Mouse (Mus musculus) MEL (cell line): Measurements from ENCODE around the gene Iqsec1. TPM values are rescaled to one million over a fixed set of nuclear protein-coding genes. Genes with fewer than 3 reads are reported as not detected.
A peak's percentile ranks its signal among the peaks of the same experiment; 100 is the strongest.

Source experiments
- DNase-seq: peaks from one replicate; pipeline ENCODE4 v3.0.0; 2011; ENCODE audit warnings: low read depth, low spot score
- H3K27ac ChIP-seq: 2 replicates; pipeline ENCODE4 v1.5.1; 2012; ENCODE audit warnings: low read depth, mild to moderate bottlenecking, control low read depth, low read length, moderate library complexity; ENCODE audit not compliant: control insufficient read depth
- H3K27me3 ChIP-seq, 2 experiments: fragments of 150-350 bp in 1 of 2; sonication (generic) in 1 of 2; 2 replicates each; pipeline ENCODE4 v1.6.1; 2012; ENCODE audit warnings: low read length in 2 of 2, mild to moderate bottlenecking in 2 of 2, improper control_type of control experiment in 1 of 2, moderate library complexity in 1 of 2; ENCODE audit not compliant: insufficient read depth in 2 of 2, control insufficient read depth in 1 of 2
- H3K36me3 ChIP-seq, 2 experiments: 2 replicates each; pipeline ENCODE4 v1.6.1; 2012 to 2014; ENCODE audit warnings: low read length in 2 of 2, improper control_type of control experiment in 1 of 2, inconsistent platforms in 1 of 2, mild to moderate bottlenecking in 1 of 2; ENCODE audit not compliant: insufficient read depth in 2 of 2, control insufficient read depth in 1 of 2
- H3K4me1 ChIP-seq, 2 experiments: fragments of 150-350 bp in 1 of 2; sonication (generic) in 1 of 2; 2 replicates each; pipeline ENCODE4 v1.6.1; 2012; ENCODE audit warnings: low read length in 2 of 2, improper control_type of control experiment in 1 of 2, mild to moderate bottlenecking in 1 of 2; ENCODE audit not compliant: insufficient read depth in 2 of 2, control insufficient read depth in 1 of 2
- H3K4me3 ChIP-seq, 2 experiments: fragments of 150-350 bp in 1 of 2; sonication (generic) in 1 of 2; 2 replicates each; pipeline ENCODE4 v1.5.1; 2012; ENCODE audit warnings: low read depth in 2 of 2, low read length in 2 of 2, mild to moderate bottlenecking in 2 of 2, moderate library complexity in 2 of 2, control low read depth in 1 of 2, improper control_type of control experiment in 1 of 2; ENCODE audit not compliant: control insufficient read depth in 1 of 2, insufficient read depth in 1 of 2
- H3K79me2 ChIP-seq: 2 replicates; pipeline ENCODE4 v1.6.1; 2012; ENCODE audit warnings: mild to moderate bottlenecking, low read length, moderate library complexity; ENCODE audit not compliant: control insufficient read depth, poor library complexity, insufficient read depth
- H3K9ac ChIP-seq: 2 replicates; pipeline ENCODE4 v1.6.1; 2012; ENCODE audit warnings: low read depth, mild to moderate bottlenecking, control low read depth, low read length, moderate library complexity; ENCODE audit not compliant: control insufficient read depth, poor library complexity, severe bottlenecking
- H3K9me3 ChIP-seq: fragments of 150-350 bp; sonication (generic); replicated peaks from 2 replicates; pipeline ENCODE4 v1.6.1; 2012; ENCODE audit warnings: mild to moderate bottlenecking, low read length, improper control_type of control experiment, moderate library complexity; ENCODE audit not compliant: insufficient read depth
- E2F4 ChIP-seq: IDR thresholded peaks from 2 replicates; pipeline ENCODE4 v1.6.1; 2011; ENCODE audit warnings: low read depth, low read length, improper control_type of control experiment, borderline replicate concordance
- ETS1 ChIP-seq: IDR thresholded peaks from 2 replicates; pipeline ENCODE4 v1.6.1; 2012; ENCODE audit warnings: low read depth, mild to moderate bottlenecking, inconsistent platforms, low read length, improper control_type of control experiment, moderate library complexity
- GABPA ChIP-seq: IDR thresholded peaks from 2 replicates; pipeline ENCODE4 v1.6.1; 2012; ENCODE audit warnings: low read depth, mild to moderate bottlenecking, inconsistent platforms, low read length, improper control_type of control experiment, moderate library complexity
- HCFC1 ChIP-seq: IDR thresholded peaks from 2 replicates; pipeline ENCODE4 v1.6.1; 2012; ENCODE audit warnings: low read depth, mild to moderate bottlenecking, inconsistent platforms, low read length, improper control_type of control experiment, moderate library complexity
- MAX ChIP-seq: IDR thresholded peaks from 2 replicates; pipeline ENCODE4 v1.6.1; 2011; ENCODE audit warnings: low read length, improper control_type of control experiment
- MAZ ChIP-seq: IDR thresholded peaks from 2 replicates; pipeline ENCODE4 v1.6.1; 2012; ENCODE audit warnings: low read depth, mild to moderate bottlenecking, inconsistent platforms, low read length, improper control_type of control experiment
- MEF2A ChIP-seq: IDR thresholded peaks from 2 replicates; pipeline ENCODE4 v1.6.1; 2014; ENCODE audit warnings: low read depth, mild to moderate bottlenecking, inconsistent platforms, low read length, improper control_type of control experiment; ENCODE audit not compliant: poor library complexity, insufficient replicate concordance, severe bottlenecking; ENCODE audit errors: extremely low read depth
- MXI1 ChIP-seq: IDR thresholded peaks from 2 replicates; pipeline ENCODE4 v1.6.1; 2011; ENCODE audit warnings: mild to moderate bottlenecking, low read depth, low read length, improper control_type of control experiment
- MYB ChIP-seq: IDR thresholded peaks from 2 replicates; pipeline ENCODE4 v1.6.1; 2011; ENCODE audit warnings: mild to moderate bottlenecking, low read depth, low read length, improper control_type of control experiment
- NRF1 ChIP-seq: IDR thresholded peaks from 2 replicates; pipeline ENCODE4 v1.6.1; 2014; ENCODE audit warnings: low read depth, mild to moderate bottlenecking, inconsistent platforms, low read length, improper control_type of control experiment, moderate library complexity; ENCODE audit not compliant: poor library complexity, insufficient read depth, severe bottlenecking
- POLR2A ChIP-seq, 2 experiments: IDR thresholded peaks; 2 replicates each; pipeline ENCODE4 v1.6.1; 2011 to 2012; ENCODE audit warnings: low read length in 2 of 2, mild to moderate bottlenecking in 2 of 2, control low read depth in 1 of 2, improper control_type of control experiment in 1 of 2, low read depth in 1 of 2, moderate library complexity in 1 of 2; ENCODE audit not compliant: control insufficient read depth in 1 of 2, insufficient read depth in 1 of 2, poor library complexity in 1 of 2
- POLR2AphosphoS2 ChIP-seq: IDR thresholded peaks from 2 replicates; pipeline ENCODE4 v1.6.1; 2011; ENCODE audit warnings: low read length, improper control_type of control experiment
- SMC3 ChIP-seq: IDR thresholded peaks from 2 replicates; pipeline ENCODE4 v1.6.1; 2011; ENCODE audit warnings: low read depth, low read length, improper control_type of control experiment
- TAL1 ChIP-seq: IDR thresholded peaks from 2 replicates; pipeline ENCODE4 v1.6.1; 2012; ENCODE audit warnings: mild to moderate bottlenecking, inconsistent platforms, low read length, moderate library complexity, mixed read lengths
- TBP ChIP-seq: IDR thresholded peaks from 2 replicates; pipeline ENCODE4 v1.8.0; 2011; ENCODE audit warnings: low read depth, low read length, improper control_type of control experiment
- TCF12 ChIP-seq: IDR thresholded peaks from 2 replicates; pipeline ENCODE4 v1.6.1; 2014; ENCODE audit warnings: low read depth, mild to moderate bottlenecking, inconsistent platforms, low read length, improper control_type of control experiment, moderate library complexity
- UBTF ChIP-seq: IDR thresholded peaks from 2 replicates; pipeline ENCODE4 v1.6.1; 2012; ENCODE audit warnings: low read depth, mild to moderate bottlenecking, inconsistent platforms, low read length, improper control_type of control experiment, moderate library complexity, borderline replicate concordance; ENCODE audit not compliant: insufficient read depth
- USF1 ChIP-seq: IDR thresholded peaks from 2 replicates; pipeline ENCODE4 v1.6.1; 2014; ENCODE audit warnings: low read depth, mild to moderate bottlenecking, inconsistent platforms, low read length, improper control_type of control experiment, moderate library complexity
- ZC3H11A ChIP-seq: IDR thresholded peaks from 2 replicates; pipeline ENCODE4 v1.6.1; 2012; ENCODE audit warnings: low read depth, mild to moderate bottlenecking, inconsistent platforms, low read length, improper control_type of control experiment
- ZMIZ1 ChIP-seq: IDR thresholded peaks from 2 replicates; pipeline ENCODE4 v1.6.1; 2012; ENCODE audit warnings: low read depth, mild to moderate bottlenecking, inconsistent platforms, low read length, improper control_type of control experiment, moderate library complexity
- ZNF384 ChIP-seq: IDR thresholded peaks from 2 replicates; pipeline ENCODE4 v1.6.1; 2012; ENCODE audit warnings: low read depth, mild to moderate bottlenecking, inconsistent platforms, low read length, improper control_type of control experiment
- polyA plus RNA-seq, 2 experiments: library from polyadenylated mRNA; stranded (reverse) in 1 of 2; unstranded in 1 of 2; fragments of >175 nt in 1 of 2; fragments of >200 nt in 1 of 2; gene quantifications; 2 replicates each; pipeline versions ENCODE4 v1.2.1 to v1.2.4; 2012; ENCODE audit warnings: low replicate concordance in 2 of 2, low read depth in 1 of 2; ENCODE audit not compliant: insufficient read length in 2 of 2, insufficient read depth in 1 of 2, missing spikeins in 1 of 2
- total RNA-seq: library from RNA; depleted of rRNA; stranded (reverse); fragments of 300-350 nt; gene quantifications from 2 replicates; pipeline ENCODE4 v1.2.3, GENCODE M21; 2012

The Iqsec1 gene
- total and polyA plus RNA-seq, 3 experiments, result 14.8 to 73.4 (median 30.8) TPM

DNA sequence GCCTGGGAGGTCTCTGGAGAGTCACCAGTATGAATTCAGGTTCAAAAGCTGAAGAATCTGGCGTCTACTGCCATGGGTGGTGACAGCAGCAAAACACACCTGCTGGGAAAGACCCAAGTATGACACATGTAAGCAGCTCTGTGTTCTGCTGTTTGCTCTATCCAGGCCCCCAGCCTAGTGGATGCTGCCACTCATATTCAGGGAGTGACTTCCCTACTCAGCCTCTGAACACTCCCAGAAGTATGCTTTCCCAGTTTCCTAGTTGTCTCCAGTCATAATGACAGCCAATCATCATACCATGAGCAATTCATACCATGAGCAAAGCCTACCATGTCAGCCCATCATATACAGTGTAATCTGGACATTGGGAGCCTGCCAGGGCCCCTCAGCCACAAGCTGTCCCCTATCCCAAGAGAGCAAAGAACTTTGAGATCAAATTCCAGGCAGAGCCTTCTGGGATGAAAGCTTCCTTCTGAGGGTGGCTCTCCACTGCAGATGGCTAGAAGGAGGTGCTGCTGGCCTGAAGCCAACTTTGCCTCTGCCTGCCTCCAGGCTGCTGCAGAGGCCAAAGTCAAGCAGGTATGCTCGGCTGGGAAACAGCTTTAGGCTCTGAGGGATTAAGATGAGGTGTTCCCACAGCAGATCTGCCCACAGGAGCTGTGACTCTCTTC is 42.8 kb downstream of the Iqsec1 start:
- Histone ChIP-seq H3K27me3 (no peaks in the 10 kb centered on the region), H3K4me1 (no peaks in the 10 kb centered on the region)

GRCm38 (mm10) chr6:90941257-90941656 is 47.2 kb downstream of the Iqsec1 start:
- Histone ChIP-seq H3K27me3 (no peaks in the 10 kb centered on the region), H3K4me1 (no peaks in the 10 kb centered on the region)
- TF ChIP-seq ETS1 (no peak), ZNF384 (no peak)
- TF ChIP-seq, all 39 proteins: peak for 0
- no peak overlapping the region for H3K27ac ChIP-seq
- H3K4me3 ChIP-seq, result no peak overlapping the region
- H3K9ac ChIP-seq, result no peak overlapping the region
- no peak for DNase-seq
- no peaks in the 10 kb centered on the region for H3K79me2 ChIP-seq
- H3K9me3 ChIP-seq, result no peaks in the 10 kb centered on the region
- H3K36me3 ChIP-seq, result no peaks in the 10 kb centered on the region

More for the DNA sequence above, 42.8 kb downstream of the Iqsec1 start:
- TF ChIP-seq MXI1, result no peak
- H3K9ac ChIP-seq, result no peak overlapping the region
- H3K4me3 ChIP-seq, result no peak overlapping the region
- H3K79me2 ChIP-seq, result no peaks in the 10 kb centered on the region
- no peak overlapping the region for H3K27ac ChIP-seq
- no peaks in the 10 kb centered on the region for H3K36me3 ChIP-seq
- peak; percentile 9 for DNase-seq
- H3K9me3 ChIP-seq, result no peaks in the 10 kb centered on the region

GRCm38 (mm10) chr6:90933656-90934055 is 54.8 kb downstream of the Iqsec1 start:
- no peak for DNase-seq
- Histone ChIP-seq H3K9ac (no peak overlapping the region), H3K27me3 (peaks cover 0 to 2% of the 10 kb centered on the region in 2 experiments; a peak in 1 of 4 replicates), H3K79me2 (no peaks in the 10 kb centered on the region), H3K36me3 (no peaks in the 10 kb centered on the region), H3K27ac (no peak overlapping the region), H3K9me3 (no peaks in the 10 kb centered on the region), H3K4me3 (no peak overlapping the region), H3K4me1 (no peaks in the 10 kb centered on the region)
- TF ChIP-seq MAX (no peak), ZC3H11A (no peak), NRF1 (no peak), TAL1 (no peak), ETS1 (no peak), USF1 (no peak), E2F4 (no peak), TBP (no peak), TCF12 (no peak), SMC3 (no peak), POLR2A (IDR thresholded peaks at IDR 0.05; ENCODE audit: control insufficient read depth in 1 of 2, insufficient read depth in 1 of 2, low read depth in 1 of 2, low read length in 2 of 2, poor library complexity in 1 of 2) (no peak), UBTF (no peak), MYB (no peak), MEF2A (no peak), MAZ (no peak), MXI1 (no peak), POLR2AphosphoS2 (no peak), GABPA (no peak), ZMIZ1 (no peak), HCFC1 (no peak)
